Mouse (Mus musculus): ENCODE results near the gene Uqcc3.

DNA sequence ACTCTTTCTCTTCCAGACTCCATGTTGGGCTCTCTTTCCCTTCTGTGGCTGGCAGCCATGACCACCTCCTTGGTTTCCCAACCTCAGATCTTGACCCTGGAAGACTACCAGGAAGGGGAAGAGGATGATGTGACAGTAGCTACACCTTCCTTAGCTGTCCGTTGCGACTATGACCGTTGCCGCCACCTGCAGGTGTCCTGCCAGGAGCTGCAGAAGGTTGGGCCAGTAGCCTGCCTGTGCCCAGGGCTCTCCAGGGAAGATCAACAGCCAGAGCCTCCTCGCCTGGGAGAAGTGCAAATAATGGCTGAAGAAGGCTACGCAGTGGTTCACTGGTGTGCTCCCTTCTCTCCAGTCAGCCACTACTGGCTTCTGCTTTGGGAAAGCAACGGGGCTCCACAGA, 29.1 kb downstream of the Uqcc3 start:
- no peak for TF ChIP-seq POLR2A (IDR thresholded peaks at IDR 0.05; ENCODE audit: control insufficient read depth, low read depth, low read length)
- no peak for TF ChIP-seq CTCF (IDR thresholded peaks at IDR 0.05; ENCODE audit: control insufficient read depth, insufficient read depth, insufficient replicate concordance, low read depth, low read length)
